Mouse (Mus musculus): ENCODE data around the gene Hoxb3. TPM values are rescaled to one million over a fixed set of nuclear protein-coding genes. Genes with fewer than 3 reads are reported as not detected.

Gene Hoxb3
- polyA plus RNA-seq, 1 experiment: not detected

GRCm38 (mm10) chr11:96302381-96303150 is 20.6 kb upstream of the Hoxb3 start:
- no peak for DNase-seq (ENCODE audit: extremely low spot score in 1 of 2, low spot score in 1 of 2)

- no peak for DNase-seq (ENCODE audit: extremely low spot score in 1 of 2, low spot score in 1 of 2)
Observed at GRCm38 (mm10) chr11:96303151-96304099, 19.7 kb upstream of the Hoxb3 start, which contains the start of gene Hoxb5. Gene Hoxb5, plus strand, starts transcription at chr11:96303336.

- DNase-seq (ENCODE audit: extremely low spot score in 1 of 2, low spot score in 1 of 2): no peak
Observed at GRCm38 (mm10) chr11:96304381-96305195, 18.5 kb upstream of the Hoxb3 start.

- DNase-seq (ENCODE audit: extremely low spot score in 1 of 2, low spot score in 1 of 2): no peak
Observed at GRCm38 (mm10) chr11:96305505-96306182, 17.5 kb upstream of the Hoxb3 start.

GRCm38 (mm10) chr11:96306183-96306907 is 16.8 kb upstream of the Hoxb3 start:
- DNase-seq (ENCODE audit: extremely low spot score in 1 of 2, low spot score in 1 of 2): no peak

- no peak for DNase-seq (ENCODE audit: extremely low spot score in 1 of 2, low spot score in 1 of 2)
Observed at GRCm38 (mm10) chr11:96306908-96307269, 16.2 kb upstream of the Hoxb3 start.

- no peak for DNase-seq (ENCODE audit: extremely low spot score in 1 of 2, low spot score in 1 of 2)
Observed at GRCm38 (mm10) chr11:96308763-96309162, 14.4 kb upstream of the Hoxb3 start.

GRCm38 (mm10) chr11:96309288-96309687 is 13.8 kb upstream of the Hoxb3 start:
- no peak for DNase-seq (ENCODE audit: extremely low spot score in 1 of 2, low spot score in 1 of 2)

GRCm38 (mm10) chr11:96310183-96310938 is 12.8 kb upstream of the Hoxb3 start:
- no peak for DNase-seq (ENCODE audit: extremely low spot score in 1 of 2, low spot score in 1 of 2)

- no peak for DNase-seq (ENCODE audit: extremely low spot score in 1 of 2, low spot score in 1 of 2)
Observed at GRCm38 (mm10) chr11:96311097-96311496, 12.0 kb upstream of the Hoxb3 start.

GRCm38 (mm10) chr11:96311520-96312417 is 11.4 kb upstream of the Hoxb3 start:
- no peak for DNase-seq (ENCODE audit: extremely low spot score in 1 of 2, low spot score in 1 of 2)

- no peak for DNase-seq (ENCODE audit: extremely low spot score in 1 of 2, low spot score in 1 of 2)
Observed at GRCm38 (mm10) chr11:96313134-96313533, 10.0 kb upstream of the Hoxb3 start.

- no peak for DNase-seq (ENCODE audit: extremely low spot score in 1 of 2, low spot score in 1 of 2)
Observed at GRCm38 (mm10) chr11:96313806-96314428, 9.2 kb upstream of the Hoxb3 start.

GRCm38 (mm10) chr11:96314671-96315343 is 8.3 kb upstream of the Hoxb3 start:
- no peak for DNase-seq (ENCODE audit: extremely low spot score in 1 of 2, low spot score in 1 of 2)

- no peak for DNase-seq (ENCODE audit: extremely low spot score in 1 of 2, low spot score in 1 of 2)
Observed at GRCm38 (mm10) chr11:96315344-96315681, 7.8 kb upstream of the Hoxb3 start.

- no peak for DNase-seq (ENCODE audit: extremely low spot score in 1 of 2, low spot score in 1 of 2)
Observed at GRCm38 (mm10) chr11:96316696-96317607, 6.2 kb upstream of the Hoxb3 start.
